Mouse (Mus musculus) liver, adult (tissue): Measurements from ENCODE around the gene S100a8.

ENCODE experiments used
- GATA4 ChIP-seq: IDR thresholded peaks from 2 replicates; pipeline ENCODE4 v1.6.1; 2014; ENCODE audit warnings: mild to moderate bottlenecking, low read length; ENCODE audit not compliant: insufficient replicate concordance

Gene S100a8

DNA sequence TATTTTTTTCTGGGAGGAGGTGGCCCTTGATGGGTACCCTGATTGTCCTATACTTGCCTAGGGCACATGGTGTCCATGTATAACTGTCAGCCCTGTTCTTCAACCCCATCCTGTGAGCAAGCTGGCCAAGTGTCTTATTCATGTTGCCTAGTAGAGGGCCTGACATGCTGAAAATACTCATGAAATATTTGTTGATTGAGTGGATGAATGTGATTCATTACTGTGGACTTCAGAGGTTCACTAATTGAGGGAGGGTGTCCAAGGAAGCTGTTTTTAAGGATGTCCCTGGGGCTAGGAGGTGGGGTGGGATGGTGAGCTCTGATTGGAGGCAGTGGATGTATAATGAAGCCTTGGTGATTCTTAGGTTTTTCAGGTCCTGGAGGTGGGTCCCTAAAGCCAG, 15.1 kb upstream of the S100a8 start, which contains the start of gene S100a7a:
Gene S100a7a, plus strand, starts transcription at position 301 of the 400 bp plus-strand sequence.
- no peak for TF ChIP-seq GATA4

DNA sequence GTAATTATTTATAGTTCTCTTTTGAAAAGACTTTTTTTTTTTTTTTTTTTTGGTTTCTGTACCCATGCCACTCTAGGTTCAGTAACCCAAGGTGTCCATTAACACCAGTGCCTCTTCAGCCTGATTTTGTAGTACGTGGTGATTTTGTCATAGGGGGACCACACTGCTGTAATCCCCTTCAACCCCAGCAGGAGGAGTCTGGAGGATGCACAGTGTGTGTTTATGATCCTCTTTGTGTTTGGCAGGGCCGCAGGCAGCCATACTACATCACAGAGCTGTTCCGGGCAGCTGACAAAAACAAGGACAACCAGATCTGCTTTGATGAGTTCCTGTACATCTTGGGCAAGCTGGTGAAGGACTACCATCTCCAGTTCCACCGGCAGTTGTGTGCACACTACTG, 11.4 kb upstream of the S100a8 start:
- TF ChIP-seq GATA4 = no peak

DNA sequence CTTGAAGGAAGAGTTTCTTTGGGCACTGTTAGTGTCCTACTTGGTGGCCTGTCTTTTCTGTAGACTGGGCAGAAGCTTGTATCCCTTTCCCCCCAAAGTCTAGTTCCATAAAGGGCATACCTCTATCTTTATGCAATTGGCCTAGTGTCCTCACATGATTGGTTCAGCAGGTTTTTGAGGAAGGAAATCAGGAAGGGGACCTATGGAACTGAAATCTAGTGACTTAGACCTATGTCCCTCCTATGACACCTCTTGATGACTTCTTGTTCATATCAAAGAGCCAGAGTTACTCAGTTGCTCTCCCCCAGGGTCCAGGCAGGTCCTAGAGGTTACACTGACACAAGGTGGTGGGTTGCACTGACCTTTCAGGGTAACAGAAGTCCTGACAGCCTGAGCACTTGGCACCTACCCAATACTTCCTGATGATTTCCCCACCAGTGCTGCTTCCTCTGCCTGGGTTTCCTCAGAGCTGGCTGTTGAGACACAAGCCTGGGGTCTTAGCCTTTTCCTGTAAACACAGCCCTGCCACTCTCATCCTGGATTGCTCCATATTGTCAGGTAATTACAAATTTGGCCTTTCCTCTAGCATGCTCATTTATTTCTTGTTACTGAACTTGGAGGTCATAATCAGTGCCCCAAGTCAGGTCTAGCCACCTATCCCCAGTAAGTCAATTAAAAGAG, 9.3 kb upstream of the S100a8 start:
- TF ChIP-seq GATA4 = no peak

DNA sequence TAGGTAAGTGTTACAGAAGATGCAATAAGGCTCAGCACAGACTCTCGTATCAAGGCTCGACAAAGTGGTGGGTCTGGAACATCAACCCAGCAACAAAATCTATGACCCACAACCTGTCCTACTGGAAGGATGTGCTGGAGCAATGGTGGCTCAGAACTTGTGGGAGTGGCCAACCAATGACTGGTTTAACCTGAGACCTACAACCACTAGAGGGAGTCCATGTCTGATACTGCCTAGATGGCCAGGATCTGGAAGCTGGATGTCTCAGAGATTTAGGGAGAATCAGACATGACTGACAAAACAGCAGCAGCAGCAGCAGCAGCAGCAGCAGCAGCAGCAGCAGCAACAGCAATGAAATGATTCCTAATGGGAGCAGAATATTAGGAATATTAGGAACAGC, 4.6 kb upstream of the S100a8 start:
- no peak for TF ChIP-seq GATA4

DNA sequence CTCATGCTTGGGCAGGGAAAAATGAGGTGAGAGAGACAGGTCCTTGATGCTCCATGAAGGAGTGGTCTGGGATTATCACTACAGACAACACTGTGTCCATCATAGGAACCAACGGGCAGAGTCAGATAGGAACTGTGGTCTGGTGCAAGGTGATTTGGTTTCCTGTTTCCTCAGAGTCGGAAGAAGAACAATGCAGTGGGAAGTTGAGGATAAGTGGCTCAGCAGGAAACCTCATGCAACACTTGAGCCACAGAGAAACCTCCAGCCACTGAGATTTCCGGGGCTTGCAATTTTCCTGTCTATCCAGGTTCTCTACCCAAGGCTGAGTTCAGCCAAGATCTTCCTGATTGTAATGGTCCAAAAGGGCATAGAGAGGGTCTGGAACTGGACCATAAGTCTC, 9.9 kb downstream of the S100a8 start:
- no peak for TF ChIP-seq GATA4

DNA sequence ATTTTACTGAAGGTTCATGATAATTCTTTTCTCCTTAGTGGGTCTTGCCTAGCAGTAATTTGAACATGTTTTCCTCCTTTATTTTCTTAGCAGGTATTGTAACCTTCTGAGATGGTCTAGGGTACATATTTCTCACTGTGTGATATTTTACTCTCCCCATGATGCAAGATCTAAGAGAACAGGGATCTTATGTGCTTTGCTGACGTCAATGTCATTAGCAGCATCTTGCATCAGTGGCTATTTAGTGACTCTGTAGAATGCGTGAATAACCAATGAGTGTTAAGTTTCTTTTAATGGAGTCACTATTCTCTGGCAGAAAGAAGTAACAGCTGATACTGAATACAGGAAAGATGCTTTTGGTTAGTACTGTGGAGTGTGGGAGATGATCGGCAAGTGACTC, 15.2 kb downstream of the S100a8 start:
- no peak for TF ChIP-seq GATA4

DNA sequence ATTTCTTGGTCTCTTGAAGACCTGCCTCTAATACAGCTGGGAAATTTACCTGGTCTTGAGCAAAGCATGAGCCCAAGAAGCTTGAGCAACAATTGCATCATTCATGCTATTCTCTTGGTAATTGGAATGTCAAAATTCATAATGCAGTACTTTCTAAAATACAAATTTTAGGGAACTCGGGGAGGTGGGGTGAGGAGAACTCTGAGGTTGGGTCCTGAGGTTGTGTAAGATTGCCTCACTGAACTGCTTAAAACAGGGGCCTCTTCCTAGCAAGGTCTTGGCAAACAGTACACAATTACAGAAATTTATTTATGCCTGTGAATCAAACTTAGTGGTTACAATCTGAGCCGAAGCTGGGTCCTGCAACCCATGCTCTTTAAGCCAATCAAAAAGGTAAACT, 18.1 kb downstream of the S100a8 start:
- no peak for TF ChIP-seq GATA4

DNA sequence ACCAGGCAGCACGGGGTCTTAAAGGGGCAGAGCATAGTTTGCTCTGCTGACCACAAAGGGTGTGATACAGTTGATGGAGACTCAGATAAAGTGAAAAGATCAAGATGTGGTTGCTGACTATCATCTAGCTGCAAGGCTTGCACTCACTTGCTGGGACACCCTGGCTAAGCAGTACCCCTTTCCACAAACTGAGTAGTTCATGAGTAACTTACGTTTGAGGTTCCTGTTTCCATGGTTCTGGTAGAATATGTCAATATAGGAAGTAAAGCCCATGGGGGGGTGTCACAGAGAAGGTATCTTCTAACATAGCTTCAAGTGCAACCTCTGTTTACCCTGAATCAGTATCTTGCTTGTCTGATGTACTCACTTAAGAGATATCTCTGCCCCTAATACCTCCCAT, 24.7 kb downstream of the S100a8 start:
- TF ChIP-seq GATA4 = no peak

DNA sequence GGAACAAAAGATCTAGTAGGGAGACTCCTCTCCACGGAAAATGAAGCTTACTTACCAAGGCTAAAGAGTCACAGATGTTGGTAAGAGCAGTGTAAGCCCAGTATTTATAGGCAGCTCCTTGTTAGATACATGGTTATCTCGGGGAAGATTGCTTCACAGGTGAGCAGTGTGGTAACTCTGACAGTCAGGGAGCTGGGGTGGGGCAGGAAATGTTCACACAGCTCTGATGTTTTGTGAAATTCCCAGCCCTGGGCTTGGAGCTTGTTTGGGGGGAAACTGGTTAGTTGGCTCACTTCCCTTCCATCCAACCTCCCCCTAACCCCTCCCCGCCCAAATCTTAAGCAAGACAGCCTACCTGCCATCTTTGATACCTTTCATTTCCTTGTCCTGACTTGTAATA, 26.8 kb downstream of the S100a8 start, which contains the start of gene S100a9:
Gene S100a9, minus strand, starts transcription at position 109 of the 400 bp plus-strand sequence.
- TF ChIP-seq GATA4 = no peak

DNA sequence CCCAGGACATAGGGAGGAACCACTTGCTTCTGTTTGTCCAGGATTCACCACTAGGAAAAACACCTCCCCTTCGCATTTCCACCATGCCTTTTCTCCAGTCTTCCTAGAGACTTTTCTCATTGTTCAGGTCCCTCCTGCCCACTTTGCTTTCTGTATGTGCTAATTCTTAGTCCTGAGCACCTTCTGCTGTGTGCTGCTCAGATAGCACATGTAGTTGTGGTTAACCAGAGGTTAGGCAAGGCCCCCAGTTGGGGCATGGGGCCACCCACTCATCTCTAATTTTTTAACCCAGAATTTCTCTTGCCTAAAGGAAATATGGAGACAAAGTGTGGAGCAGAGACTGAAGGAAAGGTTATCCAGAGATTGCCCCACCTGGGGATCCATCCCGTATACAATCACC, 33.5 kb downstream of the S100a8 start:
- no peak for TF ChIP-seq GATA4

DNA sequence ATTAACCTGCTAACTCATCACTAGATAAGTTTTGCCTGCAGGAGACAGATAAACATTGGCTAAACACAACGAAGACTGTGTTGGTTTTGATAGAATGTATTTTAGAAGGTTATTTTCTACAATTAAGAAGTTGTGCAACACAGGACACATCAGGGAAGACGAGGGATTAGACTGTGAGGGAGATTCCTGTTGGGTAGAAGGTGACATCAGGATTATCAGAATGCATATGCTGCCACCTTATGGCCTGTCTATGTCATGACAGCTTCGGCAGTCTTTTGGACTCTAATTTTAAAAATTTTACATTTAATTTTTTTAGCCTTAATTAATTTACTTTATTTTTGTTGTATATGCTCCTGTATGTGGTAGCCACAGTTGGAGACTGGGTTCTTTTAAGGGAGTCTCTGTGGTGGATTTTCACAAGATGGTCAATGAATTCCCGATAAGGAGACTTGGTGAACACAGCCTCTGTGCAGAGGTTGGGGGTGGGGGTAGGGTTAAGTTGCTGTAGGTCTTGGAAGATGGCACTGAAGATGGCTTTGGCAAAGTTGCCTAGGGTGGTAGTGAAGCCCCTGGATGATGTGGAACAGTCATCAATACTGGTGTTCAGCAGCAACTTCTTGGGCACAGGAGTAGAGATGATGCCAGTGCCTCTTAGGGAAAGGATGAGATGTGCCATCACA, 39.9 kb downstream of the S100a8 start:
- no peak for TF ChIP-seq GATA4

DNA sequence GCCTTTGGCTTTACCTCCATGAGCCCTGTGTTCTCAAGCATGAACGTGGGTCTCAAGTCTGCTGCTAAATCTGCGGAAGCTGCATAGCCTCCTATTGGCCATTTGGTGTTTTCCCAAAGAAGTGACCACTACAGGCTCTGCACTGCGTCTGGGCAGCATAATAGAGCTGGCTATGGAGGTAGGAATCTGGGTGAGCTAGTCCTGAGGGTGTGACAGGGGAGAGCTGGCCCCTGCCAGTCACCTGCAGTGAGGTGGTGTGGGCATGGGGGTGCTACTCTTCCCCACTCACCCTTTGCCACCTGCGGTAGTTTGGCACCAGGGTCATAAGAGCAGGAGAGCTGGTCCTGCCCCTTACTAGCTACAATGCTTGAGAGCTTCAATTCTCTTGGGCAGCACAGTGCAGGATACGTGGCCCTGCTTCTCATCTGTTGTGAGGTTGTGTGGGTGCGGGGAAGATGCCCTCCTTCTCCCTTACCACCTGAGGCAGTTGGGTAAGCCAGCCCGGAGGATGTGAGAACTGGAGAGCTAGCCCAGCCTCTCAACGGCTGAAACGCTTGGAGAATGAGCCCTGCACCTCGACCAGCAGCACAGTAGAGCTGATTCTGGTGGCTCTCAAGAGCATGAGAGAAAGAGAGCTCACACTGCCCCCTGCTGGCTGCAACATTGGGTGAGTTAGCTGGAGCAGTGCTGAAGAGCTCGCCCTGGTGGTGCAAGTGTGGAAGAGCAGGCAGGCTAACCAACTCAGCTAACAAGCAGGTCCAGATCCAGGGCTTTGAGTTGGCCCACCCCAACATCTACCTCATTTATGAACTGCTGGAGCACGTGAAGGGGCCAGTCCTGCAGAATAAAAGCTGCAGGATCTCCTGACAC, 41.0 kb downstream of the S100a8 start:
- no peak for TF ChIP-seq GATA4
